Mouse (Mus musculus) hindlimb bud, embryonic 11.5 days (tissue): ENCODE results near the gene Xkr8.
"Not testable (repeated sequence)": the region's sequence is repeated elsewhere in the genome, so short reads cannot be mapped to it uniquely, and the experiment has no call there.

ENCODE experiments used
- DNase-seq: peaks from one replicate; pipeline ENCODE4 v3.0.0-alpha.2; 2012; ENCODE audit warnings: low read depth, low spot score; ENCODE audit errors: extremely low spot score

Xkr8 gene

GRCm38 (mm10) chr4:132741491-132741890 is 9.1 kb upstream of the Xkr8 start:
- DNase-seq = no peak

DNA sequence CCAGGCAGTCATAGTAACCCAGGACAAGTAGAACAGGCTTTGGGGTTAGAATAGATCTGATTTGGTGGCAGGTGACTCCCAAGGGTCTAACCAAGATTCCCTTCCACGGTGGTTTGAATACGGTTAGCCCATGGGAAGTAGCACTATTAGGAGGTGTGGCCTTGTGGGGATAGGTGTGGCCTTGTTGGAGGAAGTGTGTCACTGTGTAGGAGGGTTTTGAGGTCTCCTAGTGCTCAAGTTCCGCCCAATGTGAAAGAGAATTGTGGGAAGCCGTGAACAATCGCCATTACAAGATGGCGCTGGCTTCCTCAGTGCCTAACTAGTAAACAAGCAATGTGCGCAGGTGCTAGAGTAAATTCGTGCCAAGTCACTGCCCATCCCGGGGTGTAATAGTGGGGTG is 4.8 kb upstream of the Xkr8 start:
- DNase-seq = not testable (repeated sequence)

DNA sequence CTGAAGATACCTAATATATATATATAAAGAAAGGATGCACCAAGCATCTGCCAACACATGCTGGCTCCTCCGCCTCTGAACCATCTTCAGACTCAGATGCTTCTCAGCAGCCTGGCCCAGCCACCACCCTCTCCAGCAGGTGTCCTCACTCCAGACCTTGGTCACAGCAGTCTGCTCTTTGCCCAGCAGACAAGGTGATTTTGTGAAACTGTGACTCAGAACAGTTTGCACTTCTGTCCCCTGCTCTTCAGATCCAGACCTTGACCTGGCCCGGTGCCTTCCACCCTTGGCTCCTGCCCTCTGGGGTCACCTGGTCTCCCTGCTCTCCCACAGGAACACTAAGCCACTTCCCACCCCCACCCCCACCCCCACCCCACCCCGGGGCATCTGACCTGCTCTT is 3.5 kb upstream of the Xkr8 start:
- DNase-seq = no peak

- DNase-seq = no peak
These were observed 3.0 kb upstream of the Xkr8 start for GRCm38 (mm10) chr4:132735389-132735788.

DNA sequence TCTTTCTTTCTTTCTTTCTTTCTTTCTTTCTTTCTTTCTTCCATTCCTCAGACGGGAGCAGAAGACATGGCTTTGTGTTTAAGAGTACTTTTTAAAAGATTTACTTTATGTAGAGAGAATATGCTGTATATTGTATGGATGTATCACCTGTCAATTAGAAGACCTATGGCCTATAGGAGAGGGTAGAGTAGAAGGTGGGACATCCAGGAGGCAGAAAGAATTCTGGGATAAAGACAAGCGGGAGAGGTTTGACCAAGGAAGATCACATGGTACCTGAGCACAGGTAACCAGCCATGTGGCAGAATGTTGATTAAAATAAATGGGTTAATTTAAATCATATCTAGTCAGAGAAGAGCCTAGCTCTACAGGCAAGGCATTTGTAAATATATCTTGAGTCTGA is 2.4 kb upstream of the Xkr8 start:
- no peak for DNase-seq

DNA sequence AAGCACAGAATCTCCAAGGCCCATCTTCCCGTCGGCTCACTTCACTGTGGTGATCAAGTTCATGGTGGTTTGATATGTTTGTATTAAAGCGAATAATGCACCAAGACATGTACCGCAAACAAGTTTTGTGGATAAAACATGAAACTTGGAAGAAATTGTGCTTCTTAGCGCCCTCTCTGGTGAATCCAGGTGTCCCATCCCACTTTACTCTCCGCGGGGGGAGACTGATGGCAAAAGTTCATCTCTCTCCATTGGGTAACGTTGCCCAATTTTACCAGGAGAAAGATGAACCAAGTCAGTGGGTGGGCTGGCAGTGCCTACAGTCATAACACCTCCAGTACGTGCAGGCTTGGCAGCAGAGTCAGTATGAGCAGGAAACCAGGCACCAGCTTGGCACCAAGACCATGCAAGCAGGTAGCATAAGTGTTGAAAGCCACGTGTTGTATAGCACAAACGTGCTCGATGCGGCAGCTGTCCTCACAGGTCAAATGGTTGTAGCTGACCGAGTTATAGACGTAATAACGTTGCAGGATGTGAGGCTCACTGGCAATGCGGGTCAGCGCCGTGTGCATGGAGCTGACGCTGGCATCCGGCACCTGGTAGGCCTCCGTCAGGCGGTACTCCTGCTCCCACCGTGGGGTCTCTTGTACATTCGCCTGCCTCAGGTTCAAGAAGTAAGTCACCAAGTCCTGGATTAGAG is 875 bp upstream of the Xkr8 start:
- DNase-seq = no peak

GRCm38 (mm10) chr4:132731616-132732015 is 730 bp downstream of the Xkr8 start:
- DNase-seq = no peak

- DNase-seq = no peak
These were observed 4.1 kb downstream of the Xkr8 start for GRCm38 (mm10) chr4:132728233-132728632.

- no peak for DNase-seq
These were observed 14.1 kb downstream of the Xkr8 start for GRCm38 (mm10) chr4:132718251-132718650.

DNA sequence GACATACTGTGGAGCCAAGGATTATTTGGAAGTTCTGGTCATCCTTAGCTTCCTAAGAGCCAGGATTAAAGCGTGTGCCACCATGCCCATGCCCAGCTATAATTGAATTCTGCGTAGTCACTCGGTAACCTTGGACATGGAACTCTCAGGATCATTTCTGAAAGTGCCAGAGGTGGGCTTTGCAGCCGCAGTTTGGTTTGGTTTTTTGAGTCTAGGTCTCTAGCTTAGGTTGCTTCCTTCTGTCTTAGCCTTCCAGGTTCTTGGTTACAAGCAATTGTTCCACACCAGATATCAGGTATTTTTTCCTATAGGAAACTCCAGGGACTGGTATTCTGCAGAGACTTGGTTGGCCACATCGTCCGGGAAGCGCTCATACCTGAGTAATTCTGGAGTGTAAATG is 19.2 kb downstream of the Xkr8 start:
- DNase-seq = no peak

DNA sequence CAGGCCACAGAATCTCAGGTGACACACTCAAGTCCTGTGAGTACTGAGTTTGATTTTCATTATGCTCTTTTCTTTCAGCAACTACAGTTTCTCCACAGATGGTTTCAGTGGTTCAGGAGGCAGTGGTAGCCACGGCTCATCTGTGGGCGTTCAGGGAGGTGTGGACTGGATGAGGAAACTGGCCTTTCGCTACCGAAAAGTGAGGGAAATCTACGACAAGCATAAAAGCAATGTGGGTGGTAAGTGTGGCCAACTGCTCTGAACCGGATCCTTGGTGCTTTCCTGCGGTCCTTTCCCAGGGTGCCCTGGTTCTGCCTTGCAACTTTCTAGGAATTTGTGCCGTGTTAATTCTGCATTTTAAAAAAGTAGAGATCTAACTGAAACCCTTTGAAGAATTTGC is 25.5 kb downstream of the Xkr8 start:
- no peak for DNase-seq

- DNase-seq = no peak
These were observed 30.3 kb downstream of the Xkr8 start for GRCm38 (mm10) chr4:132702076-132702475.

- no peak for DNase-seq
These were observed 39.0 kb downstream of the Xkr8 start for GRCm38 (mm10) chr4:132693366-132693765.

DNA sequence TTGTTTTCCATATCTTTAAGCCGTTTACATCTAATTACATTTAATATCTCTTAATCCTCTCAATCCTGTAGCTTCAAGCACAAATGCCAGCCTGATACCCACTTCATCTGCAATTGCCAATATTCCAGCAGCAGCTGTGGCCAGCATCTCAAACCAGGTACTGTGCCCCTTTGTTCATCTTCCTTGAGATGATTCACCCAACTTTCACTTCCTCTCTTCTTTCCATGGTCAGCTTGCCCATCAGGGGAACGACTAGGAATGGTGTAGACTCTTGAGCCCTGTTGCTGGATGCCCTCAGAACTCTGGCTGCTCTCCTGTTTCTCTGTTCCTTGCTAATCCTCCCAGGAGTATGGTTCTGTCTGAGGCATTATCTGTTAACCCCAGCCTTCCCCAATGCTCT is 42.7 kb downstream of the Xkr8 start:
- DNase-seq = no peak

DNA sequence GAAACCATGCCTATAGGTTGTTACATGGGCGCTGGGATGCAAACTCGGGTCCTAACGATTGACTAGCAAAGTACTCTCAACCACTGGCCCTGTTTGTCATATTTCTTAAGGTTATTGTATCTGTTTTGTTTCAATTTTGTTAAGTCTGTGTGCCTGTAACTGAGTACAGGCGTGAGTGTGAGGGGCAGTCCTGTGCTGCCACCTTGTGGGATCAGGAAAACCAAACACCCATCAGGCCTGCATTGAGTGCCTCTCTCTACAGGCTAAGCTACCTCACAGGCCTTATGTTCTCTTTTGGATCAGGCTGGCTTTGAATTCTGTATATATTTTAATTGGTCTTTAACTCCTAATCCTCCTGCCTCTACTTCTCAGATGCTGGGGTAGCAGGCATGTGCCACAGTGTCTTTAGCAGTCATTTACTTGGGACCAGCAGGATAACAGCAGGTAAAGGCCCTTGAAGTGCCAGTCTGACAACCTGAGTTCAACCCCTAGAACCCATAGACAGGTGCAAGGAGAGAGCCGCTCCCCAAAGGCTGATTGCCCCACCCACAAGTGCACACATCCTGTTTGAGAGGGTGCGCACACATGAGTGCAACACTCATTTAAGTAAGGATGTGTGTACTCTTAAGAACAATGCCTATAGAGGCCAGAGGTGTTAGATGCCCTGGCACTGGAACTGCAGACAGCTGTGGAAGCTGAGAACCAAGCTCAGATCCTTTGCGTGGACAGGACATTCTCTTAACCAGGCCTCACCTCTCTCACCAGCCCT is 55.4 kb downstream of the Xkr8 start:
- no peak for DNase-seq
